Mouse (Mus musculus): Measurements from ENCODE around the gene Rnaset2a. TPM values are rescaled to one million over a fixed set of nuclear protein-coding genes. Genes with fewer than 3 reads are reported as not detected.

Gene Rnaset2a
- polyA plus RNA-seq (2014; fragmentation: Illumina TruSeq; extraction: RNeasy Lipid Tissue Mini Kit (QIAGEN cat#74804); ENCODE audit: low replicate concordance): 14.9 TPM

GRCm38 (mm10) chr17:8147439-8148316 is at the start of gene Rnaset2a, which contains the start of gene Gm49673:
Gene Rnaset2a (minus strand): TSS chr17:8148097.
Gene Gm49673 (minus strand): TSS chr17:8147788.

GRCm38 (mm10) chr17:8164701-8165607 is 17.1 kb upstream of the Rnaset2a start, which contains the start of gene Fgfr1op:
Gene Fgfr1op (plus strand): TSS chr17:8165501.

Other genes with a start within 250 kb of the Rnaset2a start
- gene Tagap, start 222.1 kb downstream of the Rnaset2a start, polyA plus RNA-seq (2014; fragmentation: Illumina TruSeq; extraction: RNeasy Lipid Tissue Mini Kit (QIAGEN cat#74804); ENCODE audit: low replicate concordance): 1.0 TPM
- 26.8 TPM for gene Rsph3a, start 202.5 kb downstream of the Rnaset2a start, polyA plus RNA-seq (2014; fragmentation: Illumina TruSeq; extraction: RNeasy Lipid Tissue Mini Kit (QIAGEN cat#74804); ENCODE audit: low replicate concordance)
- gene Gm49673, start 309 bp downstream of the Rnaset2a start, polyA plus RNA-seq (2014; fragmentation: Illumina TruSeq; extraction: RNeasy Lipid Tissue Mini Kit (QIAGEN cat#74804); ENCODE audit: low replicate concordance): not detected
- 21.5 TPM for gene Fgfr1op, start 17.4 kb upstream of the Rnaset2a start, polyA plus RNA-seq (2014; fragmentation: Illumina TruSeq; extraction: RNeasy Lipid Tissue Mini Kit (QIAGEN cat#74804); ENCODE audit: low replicate concordance)
- not detected for gene Ccr6, start 87.9 kb upstream of the Rnaset2a start, polyA plus RNA-seq (2014; fragmentation: Illumina TruSeq; extraction: RNeasy Lipid Tissue Mini Kit (QIAGEN cat#74804); ENCODE audit: low replicate concordance)
- 508 TPM for gene Mpc1, start 134.8 kb upstream of the Rnaset2a start, polyA plus RNA-seq (2014; fragmentation: Illumina TruSeq; extraction: RNeasy Lipid Tissue Mini Kit (QIAGEN cat#74804); ENCODE audit: low replicate concordance)
- gene Sft2d1, start 163.0 kb upstream of the Rnaset2a start, polyA plus RNA-seq (2014; fragmentation: Illumina TruSeq; extraction: RNeasy Lipid Tissue Mini Kit (QIAGEN cat#74804); ENCODE audit: low replicate concordance): 86.7 TPM
- 0.37 TPM for gene Prr18, start 189.4 kb upstream of the Rnaset2a start, polyA plus RNA-seq (2014; fragmentation: Illumina TruSeq; extraction: RNeasy Lipid Tissue Mini Kit (QIAGEN cat#74804); ENCODE audit: low replicate concordance)
- not detected for gene T2, start 207.9 kb upstream of the Rnaset2a start, polyA plus RNA-seq (2014; fragmentation: Illumina TruSeq; extraction: RNeasy Lipid Tissue Mini Kit (QIAGEN cat#74804); ENCODE audit: low replicate concordance)

Data from small intestine, adult 10 weeks (tissue).